ENCODE assay signal across 10 mouse cellular contexts in genomic region chr6:148404500-148404899, GRCm38 (mm10). TPM values are rescaled to one million over a fixed set of nuclear protein-coding genes. Genes with fewer than 3 reads are reported as not detected.
DNase-seq lines count a peak whose midpoint lies in the region; ATAC-seq and TF ChIP-seq lines count a peak whose summit lies in the region.
"Had no signal": no experiment of that assay in that cellular context is flagged by ENCODE, and none has a peak within 500 bp of the region (broad histone marks: within the 10 kb centered on the region; RNA-seq: fewer than 3 reads in every experiment).

No protein-coding gene starts in this region.

- no peaks in the 10 kb centered on the region for H3K4me1 ChIP-seq in forebrain, embryonic 15.5 days
- no peaks in the 10 kb centered on the region for H3K4me1 ChIP-seq in forebrain, embryonic 12.5 days
- H3K4me1 ChIP-seq: limb, embryonic 13.5 days had no signal

- no peak overlapping the region for H3K4me2 ChIP-seq in forebrain, embryonic 15.5 days (replicated peaks)
- H3K4me2 ChIP-seq in forebrain, embryonic 12.5 days = no peak overlapping the region
- H3K4me2 ChIP-seq: limb, embryonic 13.5 days had no signal

- no peak for TF ChIP-seq CTCF in left cerebral cortex, adult 2 months (IDR thresholded peaks at IDR 0.05)

- no peak overlapping the region for H3K9ac ChIP-seq in forebrain, embryonic 15.5 days (replicated peaks)
- no peak overlapping the region for H3K9ac ChIP-seq in forebrain, embryonic 12.5 days
- H3K9ac ChIP-seq: forebrain, postnatal 0 days; limb, embryonic 13.5 days had no signal

- H3K9me3 ChIP-seq in forebrain, embryonic 15.5 days = no peaks in the 10 kb centered on the region
- H3K9me3 ChIP-seq in forebrain, embryonic 12.5 days = no peaks in the 10 kb centered on the region
- H3K9me3 ChIP-seq: limb, embryonic 13.5 days had no signal

- no peak for DNase-seq in left cerebral cortex, adult 2 months (ENCODE audit: extremely low spot score in 1 of 2, low spot score in 2 of 2)
- no peak for DNase-seq in left cerebral cortex, adult 8-10 months (ENCODE audit: low spot score in 2 of 2)
- peak; percentile 78 to 90 for DNase-seq in heart, adult 18-20 months
- peak; percentile 51 to 57 for DNase-seq in heart, postnatal 10 days
- peak; percentile 82 for DNase-seq in lung, postnatal 36 days
- DNase-seq in spleen, postnatal 4 days (ENCODE audit: low spot score in 2 of 2) = no peak
- DNase-seq: forebrain, postnatal 0 days had no signal

- no peaks in the 10 kb centered on the region for H3K36me3 ChIP-seq in forebrain, embryonic 15.5 days
- H3K36me3 ChIP-seq in forebrain, embryonic 12.5 days (replicated peaks) = no peaks in the 10 kb centered on the region
- H3K36me3 ChIP-seq: limb, embryonic 13.5 days had no signal

- no peak overlapping the region for H3K4me3 ChIP-seq in left cerebral cortex, adult 2 months
- H3K4me3 ChIP-seq in forebrain, embryonic 15.5 days = no peak overlapping the region
- no peak overlapping the region for H3K4me3 ChIP-seq in forebrain, embryonic 12.5 days (replicated peaks)
- H3K4me3 ChIP-seq: limb, embryonic 13.5 days had no signal

- no peaks in the 10 kb centered on the region for H3K27me3 ChIP-seq in forebrain, embryonic 15.5 days
- no peaks in the 10 kb centered on the region for H3K27me3 ChIP-seq in forebrain, embryonic 12.5 days
- H3K27me3 ChIP-seq: limb, embryonic 13.5 days had no signal

- WGBS in forebrain, embryonic 15.5 days = 64% methylated on average over 1 of the region's 1 CpGs
- WGBS in forebrain, embryonic 12.5 days = 46% methylated on average over 1 of the region's 1 CpGs

- intact Hi-C loops in left cerebral cortex, adult 2 months (cut with DNase I) = no loop called here
- intact Hi-C loops in heart, postnatal 10 days (cut with DNase I) = no loop called here

- peak overlapping the region; percentile 26; the same call in 1 of the 2 replicates for H3K27ac ChIP-seq in left cerebral cortex, adult 2 months
- no peak overlapping the region for H3K27ac ChIP-seq in forebrain, embryonic 15.5 days (replicated peaks)
- no peak overlapping the region for H3K27ac ChIP-seq in forebrain, embryonic 12.5 days
- H3K27ac ChIP-seq: limb, embryonic 13.5 days had no signal

- no peak for ATAC-seq in forebrain, embryonic 15.5 days (replicated peaks)
- no peak for ATAC-seq in forebrain, embryonic 12.5 days (ENCODE audit: low FRiP score)
- ATAC-seq: forebrain, postnatal 0 days had no signal

RNA-seq across cellular contexts. Expression of gene Tmtc1, which starts 39.7 kb away (rescaled TPM):
- total RNA-seq in left cerebral cortex, adult 2 months (2021) = 10 to 100 TPM; 58.7 to 60.1 TPM
- total RNA-seq in left cerebral cortex, adult 8-10 months (2022) = 10 to 100 TPM; 58.3 to 69.4 (median 60.4) TPM
- 10 to 100 TPM; 74.5 to 82.5 TPM for total RNA-seq in heart, adult 18-20 months (2021)
- total RNA-seq in heart, postnatal 10 days (2021) = 10 to 100 TPM; 22.5 to 29.0 TPM
- 2.6 TPM in 2 replicates for polyA plus RNA-seq in forebrain, embryonic 15.5 days (2015; fragmentation: Nextera tagmentation; extraction: Ambion mirVana)
- 1.00 and 1.7 TPM in 2 replicates for polyA plus RNA-seq in forebrain, embryonic 12.5 days (2016; fragmentation: Nextera tagmentation; extraction: Ambion mirVana)

Comparison
In these comparisons a context has a peak if more than half of its experiments do, and no peak if none do; other contexts are left out.
1. DNase-seq: peak in heart, adult 18-20 months (2 of 2), heart, postnatal 10 days (2 of 2) and lung, postnatal 36 days (single experiment); none in left cerebral cortex, adult 2 months (0 of 2), left cerebral cortex, adult 8-10 months (0 of 2) and spleen, postnatal 4 days (0 of 2).